In genomic region chr16:20140772-20141531, GRCm38 (mm10) we compare ENCODE assay signal across 8 mouse cellular contexts. TPM values are rescaled to one million over a fixed set of nuclear protein-coding genes. Genes with fewer than 3 reads are reported as not detected.
DNase-seq lines count a peak whose midpoint lies in the region; ATAC-seq lines count a peak whose summit lies in the region.

TSS of gene Yeats2 (plus strand) at chr16:20141063.

- H3K4me1 ChIP-seq in hindbrain, embryonic 15.5 days (replicated peaks), result peaks cover 18% of the 10 kb centered on the region

- H3K4me3 ChIP-seq in hindbrain, embryonic 15.5 days, result peak within 1 kb of the TSS; percentile 68

- no peaks in the 10 kb centered on the region for H3K27me3 ChIP-seq in hindbrain, embryonic 15.5 days

- peak within 1 kb of the TSS; percentile 79 for H3K4me2 ChIP-seq in hindbrain, embryonic 15.5 days

- H3K36me3 ChIP-seq in hindbrain, embryonic 15.5 days, result no peaks in the 10 kb centered on the region

- H3K9ac ChIP-seq in hindbrain, embryonic 15.5 days, result peak within 1 kb of the TSS; percentile 73

- peak within 1 kb of the TSS; percentile 95 for H3K27ac ChIP-seq in hindbrain, embryonic 15.5 days (replicated peaks)

- H3K9me3 ChIP-seq in hindbrain, embryonic 15.5 days, result no peaks in the 10 kb centered on the region

- DNase-seq in R1 (ENCODE audit: low read depth, low spot score), result peak; percentile 94
- DNase-seq in cerebellum, postnatal 25 days, result peak; percentile 90
- DNase-seq in frontal cortex, postnatal 36 days (ENCODE audit: low spot score in 2 of 2), result peak; percentile 85 to 86
- peak; percentile 77 for DNase-seq in left cerebral cortex, adult 11 months (ENCODE audit: low spot score)
- peak; percentile 87 to 89 for DNase-seq in lung, postnatal 4 days
- peak; percentile 66 for DNase-seq in retina, postnatal 7 days (ENCODE audit: low read depth, low spot score)
- peak; percentile 81 for DNase-seq in urinary bladder, adult 2 months (ENCODE audit: low spot score)

- ATAC-seq in hindbrain, embryonic 15.5 days (ENCODE audit: low FRiP score, low read depth), result peak; percentile 97

- WGBS in hindbrain, embryonic 15.5 days, result under 1% methylated on average over 80 of the region's 92 CpGs

RNA-seq across cellular contexts. Expression of gene Yeats2, which starts in this region (rescaled TPM):
- 22.6 and 24.0 TPM in 2 replicates for polyA plus RNA-seq in hindbrain, embryonic 15.5 days (2015; fragmentation: Nextera tagmentation; extraction: Ambion mirVana)
- 24.2 and 25.0 TPM in 2 replicates for polyA plus RNA-seq in urinary bladder, adult 2 months (2012; rRNA removed)

Comparison
In these comparisons a context has a peak if more than half of its experiments do, and no peak if none do; other contexts are left out.
1. Peak in every context shown above with its lines: DNase-seq, ATAC-seq, H3K4me3 ChIP-seq and H3K27ac ChIP-seq.